Mouse (Mus musculus): ENCODE results near the gene Cbarp. TPM values are rescaled to one million over a fixed set of nuclear protein-coding genes. Genes with fewer than 3 reads are reported as not detected.
A peak's percentile ranks its signal among the peaks of the same experiment; 100 is the strongest.

Cbarp gene
- polyA plus RNA-seq, 1 experiment from 2014 or later: 0.65 TPM

DNA sequence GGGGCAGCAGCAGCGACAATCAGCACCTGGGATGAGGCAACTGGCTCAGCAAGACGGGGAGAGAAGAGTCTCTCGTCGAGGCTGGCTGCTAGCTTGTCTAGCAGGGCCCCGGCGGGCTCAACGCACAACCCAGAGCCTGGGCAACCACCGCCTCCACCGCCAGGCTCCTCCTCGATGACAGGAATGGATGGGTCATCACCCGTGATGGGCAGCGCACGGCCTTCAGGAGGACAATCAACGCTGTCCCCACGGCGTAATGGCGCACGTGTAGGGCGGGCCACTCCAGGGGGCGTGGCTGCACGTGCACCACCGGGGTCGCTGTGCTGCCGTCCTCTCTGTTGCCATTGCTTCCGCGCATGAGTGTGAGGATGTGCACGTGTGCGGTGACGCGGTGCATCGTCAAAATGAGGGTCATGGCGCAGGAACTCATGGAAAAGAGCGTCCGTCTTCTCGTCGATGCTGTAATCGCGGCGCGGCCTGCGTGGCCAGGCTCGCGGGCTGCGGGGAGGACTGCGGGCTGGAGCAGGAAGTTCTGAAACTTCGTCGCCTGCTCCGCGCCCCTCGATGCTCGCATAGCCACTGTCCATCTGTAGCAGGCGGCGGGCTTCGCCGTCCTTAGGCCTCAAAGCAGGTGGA, 9.2 kb downstream of the Cbarp start:
- Histone ChIP-seq H3K36me3 (ENCODE audit: control insufficient read depth, insufficient read depth) (peaks cover 46% of the 10 kb centered on the region), H3K27ac (ENCODE audit: low read length) (no peak overlapping the region), H3K4me3 (ENCODE audit: low read depth, low read length) (no peak overlapping the region), H3K9ac (ENCODE audit: low read depth, low read length) (no peak overlapping the region), H3K9me3 (replicated peaks; ENCODE audit: control insufficient read depth, low read length) (no peaks in the 10 kb centered on the region), H3K27me3 (ENCODE audit: control insufficient read depth, insufficient read depth, low read depth, low read length) (peaks cover 15% of the 10 kb centered on the region), H3K4me1 (ENCODE audit: control insufficient read depth, low read depth, low read length) (peaks cover 19% of the 10 kb centered on the region), H3K4me2 (ENCODE audit: low read depth, low read length) (0 out of 2 replicates have a peak overlapping the region, but pooled peaks have one; percentile 13)
- 33% methylated on average over 55 of the region's 55 CpGs for WGBS (ENCODE audit: insufficient replicate concordance)
- no peak for ATAC-seq (ENCODE audit: low read depth)

DNA sequence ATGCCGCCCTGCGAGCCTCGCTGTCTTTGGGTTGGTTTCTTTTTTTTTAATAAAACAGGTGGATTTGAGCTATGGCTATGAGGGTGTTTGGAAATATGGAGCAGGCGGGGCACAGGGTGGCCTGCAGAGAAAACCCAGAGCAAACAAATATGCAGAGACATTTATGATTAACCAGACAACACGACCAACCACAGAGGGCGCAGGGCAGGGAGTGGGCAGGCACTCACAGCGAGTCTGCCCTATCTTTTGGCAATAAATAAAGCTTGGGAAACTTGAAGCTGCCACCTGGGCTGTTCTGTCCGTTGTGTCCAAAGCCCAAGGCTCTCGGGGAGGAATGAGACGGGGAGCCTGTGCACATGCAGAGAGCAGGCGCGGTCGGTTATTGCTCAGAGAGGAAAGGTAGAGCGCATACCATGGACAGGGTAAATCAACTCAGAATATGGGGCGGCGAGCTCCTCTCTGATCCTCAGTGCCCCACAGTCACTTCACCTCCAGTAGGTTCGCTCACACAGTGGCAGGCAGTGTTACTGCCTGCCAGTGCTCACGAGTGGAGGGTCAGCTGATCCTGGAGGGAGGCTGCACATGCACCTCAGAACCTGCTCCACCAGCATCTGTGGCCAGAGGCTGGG, 10.1 kb downstream of the Cbarp start:
- H3K4me2 ChIP-seq (ENCODE audit: low read depth, low read length): no peak overlapping the region
- ATAC-seq (ENCODE audit: low read depth): peak; percentile 38
- H3K9ac ChIP-seq (ENCODE audit: low read depth, low read length): no peak overlapping the region
- WGBS (ENCODE audit: insufficient replicate concordance): 78% methylated on average over 18 of the region's 18 CpGs
- no peak overlapping the region for H3K4me3 ChIP-seq (ENCODE audit: low read depth, low read length)
- H3K9me3 ChIP-seq (replicated peaks; ENCODE audit: control insufficient read depth, low read length): no peaks in the 10 kb centered on the region
- peaks cover 28% of the 10 kb centered on the region for H3K4me1 ChIP-seq (ENCODE audit: control insufficient read depth, low read depth, low read length)
- H3K27ac ChIP-seq (ENCODE audit: low read length): peak overlapping the region; percentile 50; the same call in 1 of the 2 replicates
- H3K27me3 ChIP-seq (ENCODE audit: control insufficient read depth, insufficient read depth, low read depth, low read length): peaks cover 5% of the 10 kb centered on the region
- H3K36me3 ChIP-seq (ENCODE audit: control insufficient read depth, insufficient read depth): peaks cover 55% of the 10 kb centered on the region

DNA sequence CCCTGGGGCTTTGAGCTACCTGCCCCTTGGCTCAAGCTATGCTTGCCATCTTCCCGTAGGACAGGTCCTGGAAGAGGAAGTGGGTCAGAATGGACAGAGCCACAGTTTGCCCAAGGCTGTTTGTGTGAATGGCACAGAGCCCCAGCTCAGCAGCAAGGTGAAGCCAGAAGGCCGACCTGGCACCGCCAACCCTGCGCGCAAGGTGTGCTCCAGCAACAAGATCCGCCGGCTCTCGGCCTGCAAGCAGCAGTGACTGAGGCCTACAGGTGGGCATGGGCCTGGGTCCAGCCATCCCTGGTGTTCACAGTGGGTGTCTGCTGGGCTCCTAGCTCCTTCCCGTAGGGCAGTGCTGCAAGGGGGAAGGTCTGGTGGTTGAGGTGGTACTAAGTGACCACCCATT, 10.8 kb downstream of the Cbarp start:
- Histone ChIP-seq H3K4me2 (ENCODE audit: low read depth, low read length) (no peak overlapping the region), H3K9me3 (replicated peaks; ENCODE audit: control insufficient read depth, low read length) (no peaks in the 10 kb centered on the region), H3K9ac (ENCODE audit: low read depth, low read length) (no peak overlapping the region), H3K4me3 (ENCODE audit: low read depth, low read length) (no peak overlapping the region), H3K27me3 (ENCODE audit: control insufficient read depth, insufficient read depth, low read depth, low read length) (peaks cover under 1% of the 10 kb centered on the region), H3K27ac (ENCODE audit: low read length) (no peak overlapping the region), H3K36me3 (ENCODE audit: control insufficient read depth, insufficient read depth) (peaks cover 62% of the 10 kb centered on the region), H3K4me1 (ENCODE audit: control insufficient read depth, low read depth, low read length) (peaks cover 35% of the 10 kb centered on the region)
- no peak for ATAC-seq (ENCODE audit: low read depth)
- WGBS (ENCODE audit: insufficient replicate concordance): 89% methylated on average over 9 of the region's 9 CpGs

DNA sequence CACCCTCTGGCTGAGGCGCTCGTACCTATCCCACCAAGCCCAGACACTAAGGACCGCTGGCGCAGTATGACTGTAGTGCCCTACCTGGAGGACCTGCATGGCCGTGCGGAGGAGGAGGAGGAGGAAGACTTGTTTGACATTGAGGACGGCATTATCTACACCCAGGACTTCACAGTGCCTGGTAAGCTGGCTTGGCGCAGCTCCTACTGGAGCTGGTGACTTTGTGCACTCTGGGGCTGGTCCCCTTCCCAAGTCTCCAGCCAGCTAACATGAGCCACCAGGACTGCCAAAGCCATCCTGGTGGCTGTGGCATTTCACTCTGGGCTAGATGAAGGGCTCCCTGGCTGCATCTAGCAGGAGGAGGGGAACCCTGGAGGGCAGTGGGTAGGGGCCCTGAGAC, 12.7 kb downstream of the Cbarp start:
- Histone ChIP-seq H3K4me3 (ENCODE audit: low read depth, low read length) (no peak overlapping the region), H3K36me3 (ENCODE audit: control insufficient read depth, insufficient read depth) (peaks cover 70% of the 10 kb centered on the region), H3K9ac (ENCODE audit: low read depth, low read length) (no peak overlapping the region), H3K27me3 (ENCODE audit: control insufficient read depth, insufficient read depth, low read depth, low read length) (no peaks in the 10 kb centered on the region), H3K27ac (ENCODE audit: low read length) (no peak overlapping the region), H3K9me3 (replicated peaks; ENCODE audit: control insufficient read depth, low read length) (no peaks in the 10 kb centered on the region), H3K4me1 (ENCODE audit: control insufficient read depth, low read depth, low read length) (peaks cover 54% of the 10 kb centered on the region), H3K4me2 (ENCODE audit: low read depth, low read length) (no peak overlapping the region)
- no peak for ATAC-seq (ENCODE audit: low read depth)
- 94% methylated on average over 8 of the region's 8 CpGs for WGBS (ENCODE audit: insufficient replicate concordance)

DNA sequence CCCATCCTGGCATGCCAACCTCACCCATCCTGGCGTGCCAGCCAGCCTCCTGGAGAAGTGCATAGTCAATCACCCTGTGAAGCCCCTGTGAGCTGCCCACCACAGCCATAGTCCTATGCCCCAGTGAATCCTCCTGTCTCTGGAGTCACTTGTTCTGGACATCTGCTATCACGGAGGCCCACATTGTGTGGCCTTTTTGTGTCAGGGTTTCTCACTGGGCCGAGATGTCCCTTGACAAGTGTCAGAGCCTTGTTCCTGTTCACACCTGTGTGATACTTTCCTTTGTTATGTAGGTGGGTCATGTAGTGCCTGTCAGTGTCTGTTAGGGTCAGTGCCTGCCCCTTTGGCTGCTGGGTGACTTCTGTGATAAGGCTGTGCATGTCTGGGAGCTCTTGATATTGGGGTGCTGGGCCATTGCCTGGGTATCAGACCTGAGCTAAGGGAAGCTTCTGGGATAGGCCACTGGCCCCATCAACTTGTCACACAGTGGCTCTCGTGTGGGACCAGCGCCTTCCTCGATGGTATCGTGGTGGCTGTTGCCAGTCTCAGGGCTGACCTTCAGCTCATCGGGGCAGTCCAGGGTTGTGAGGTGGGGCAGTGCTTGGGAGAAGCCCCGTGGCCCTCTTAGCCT, 16.6 kb downstream of the Cbarp start:
- H3K4me1 ChIP-seq (ENCODE audit: control insufficient read depth, low read depth, low read length): peaks cover 76% of the 10 kb centered on the region
- H3K4me3 ChIP-seq (ENCODE audit: low read depth, low read length): peak overlapping the region; percentile 35
- H3K27me3 ChIP-seq (ENCODE audit: control insufficient read depth, insufficient read depth, low read depth, low read length): no peaks in the 10 kb centered on the region
- H3K9me3 ChIP-seq (replicated peaks; ENCODE audit: control insufficient read depth, low read length): no peaks in the 10 kb centered on the region
- 48% methylated on average over 9 of the region's 9 CpGs for WGBS (ENCODE audit: insufficient replicate concordance)
- peak; percentile 89 for ATAC-seq (ENCODE audit: low read depth)
- peak overlapping the region; percentile 34 for H3K9ac ChIP-seq (ENCODE audit: low read depth, low read length)
- peak overlapping the region; percentile 88 for H3K27ac ChIP-seq (ENCODE audit: low read length)
- H3K36me3 ChIP-seq (ENCODE audit: control insufficient read depth, insufficient read depth): peaks cover 75% of the 10 kb centered on the region
- H3K4me2 ChIP-seq (ENCODE audit: low read depth, low read length): peak overlapping the region; percentile 57

DNA sequence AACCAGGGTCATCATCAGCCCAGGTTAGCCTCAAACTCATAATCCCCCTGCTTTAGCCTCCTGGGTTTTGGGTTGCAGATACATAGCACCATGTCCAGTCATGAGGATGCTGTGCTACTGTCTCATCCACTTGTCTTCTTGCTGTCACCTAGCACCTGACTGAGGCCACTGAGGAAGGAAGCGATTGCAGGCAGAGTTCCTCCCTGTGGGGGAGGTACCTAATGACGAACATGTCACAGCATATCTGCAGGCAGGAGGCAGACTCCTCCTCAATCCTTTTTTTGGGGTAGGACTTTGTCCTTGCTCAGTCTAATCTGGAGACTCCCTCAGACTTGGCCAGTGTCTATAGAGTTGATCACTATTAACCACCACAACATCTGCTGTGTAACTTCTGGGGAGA, 19.0 kb downstream of the Cbarp start:
- Histone ChIP-seq H3K27me3 (ENCODE audit: control insufficient read depth, insufficient read depth, low read depth, low read length) (no peaks in the 10 kb centered on the region), H3K36me3 (ENCODE audit: control insufficient read depth, insufficient read depth) (peaks cover 60% of the 10 kb centered on the region), H3K9me3 (replicated peaks; ENCODE audit: control insufficient read depth, low read length) (no peaks in the 10 kb centered on the region), H3K9ac (ENCODE audit: low read depth, low read length) (no peak overlapping the region), H3K4me3 (ENCODE audit: low read depth, low read length) (no peak overlapping the region), H3K4me1 (ENCODE audit: control insufficient read depth, low read depth, low read length) (peaks cover 87% of the 10 kb centered on the region), H3K27ac (ENCODE audit: low read length) (no peak overlapping the region), H3K4me2 (ENCODE audit: low read depth, low read length) (no peak overlapping the region)
- 50% methylated on average over 2 of the region's 2 CpGs for WGBS (ENCODE audit: insufficient replicate concordance)
- no peak for ATAC-seq (ENCODE audit: low read depth)

DNA sequence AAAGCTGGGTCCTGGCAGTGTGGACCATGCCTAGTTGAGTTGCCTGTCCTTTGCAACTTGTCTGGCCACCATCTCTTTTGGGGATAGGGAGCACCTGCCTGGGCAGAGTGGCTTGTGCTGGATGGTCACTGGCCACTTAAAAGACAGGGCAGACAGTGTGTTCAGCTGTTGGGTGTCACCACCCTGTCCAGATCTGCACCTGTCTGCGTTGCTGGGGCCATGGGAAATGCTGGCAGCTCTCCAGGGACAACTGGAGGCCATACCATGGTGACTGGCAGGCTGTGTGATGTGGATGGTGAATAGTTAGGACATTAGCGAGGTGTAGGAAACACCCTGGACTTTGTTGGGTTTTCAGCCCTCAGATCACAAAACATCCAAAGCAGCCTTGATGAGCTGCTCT, 20.5 kb downstream of the Cbarp start:
- no peak for ATAC-seq (ENCODE audit: low read depth)
- H3K9me3 ChIP-seq (replicated peaks; ENCODE audit: control insufficient read depth, low read length): no peaks in the 10 kb centered on the region
- peaks cover 72% of the 10 kb centered on the region for H3K4me1 ChIP-seq (ENCODE audit: control insufficient read depth, low read depth, low read length)
- H3K27ac ChIP-seq (ENCODE audit: low read length): peak overlapping the region; percentile 37; the same call in 1 of the 2 replicates
- peak overlapping the region; percentile 4; the same call in 1 of the 2 replicates for H3K4me2 ChIP-seq (ENCODE audit: low read depth, low read length)
- no peak overlapping the region for H3K4me3 ChIP-seq (ENCODE audit: low read depth, low read length)
- WGBS (ENCODE audit: insufficient replicate concordance): 59% methylated on average over 2 of the region's 2 CpGs
- peaks cover 45% of the 10 kb centered on the region for H3K36me3 ChIP-seq (ENCODE audit: control insufficient read depth, insufficient read depth)
- peak overlapping the region; percentile 21; the same call in 1 of the 2 replicates for H3K9ac ChIP-seq (ENCODE audit: low read depth, low read length)
- no peaks in the 10 kb centered on the region for H3K27me3 ChIP-seq (ENCODE audit: control insufficient read depth, insufficient read depth, low read depth, low read length)

DNA sequence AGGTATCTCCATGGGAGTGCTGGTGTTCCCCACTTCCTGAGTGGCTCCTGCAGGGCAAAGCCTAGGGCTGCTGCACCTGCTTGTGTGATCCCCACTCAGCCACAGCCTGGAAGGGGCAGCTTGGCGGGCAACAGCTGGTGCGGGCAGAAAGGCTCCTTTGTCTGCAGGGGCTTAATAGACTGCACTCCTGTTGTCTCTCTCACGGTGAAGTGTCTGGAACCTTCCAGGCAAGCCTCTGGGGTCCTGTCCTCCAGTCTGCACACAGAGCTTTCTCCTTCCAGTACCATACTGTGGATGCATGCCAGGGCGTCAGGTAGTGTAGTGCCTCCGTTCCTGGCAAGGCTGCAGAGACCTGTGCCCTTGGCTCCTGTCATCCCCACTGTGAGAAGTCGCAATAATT, 22.1 kb downstream of the Cbarp start:
- 79% methylated on average over 6 of the region's 6 CpGs for WGBS (ENCODE audit: insufficient replicate concordance)
- H3K4me1 ChIP-seq (ENCODE audit: control insufficient read depth, low read depth, low read length): peaks cover 71% of the 10 kb centered on the region
- no peak overlapping the region for H3K27ac ChIP-seq (ENCODE audit: low read length)
- peaks cover 35% of the 10 kb centered on the region for H3K36me3 ChIP-seq (ENCODE audit: control insufficient read depth, insufficient read depth)
- H3K9ac ChIP-seq (ENCODE audit: low read depth, low read length): peak overlapping the region; percentile 98
- H3K27me3 ChIP-seq (ENCODE audit: control insufficient read depth, insufficient read depth, low read depth, low read length): no peaks in the 10 kb centered on the region
- peak overlapping the region; percentile 80 for H3K4me2 ChIP-seq (ENCODE audit: low read depth, low read length)
- ATAC-seq (ENCODE audit: low read depth): no peak
- H3K4me3 ChIP-seq (ENCODE audit: low read depth, low read length): peak overlapping the region; percentile 98
- H3K9me3 ChIP-seq (replicated peaks; ENCODE audit: control insufficient read depth, low read length): no peaks in the 10 kb centered on the region

DNA sequence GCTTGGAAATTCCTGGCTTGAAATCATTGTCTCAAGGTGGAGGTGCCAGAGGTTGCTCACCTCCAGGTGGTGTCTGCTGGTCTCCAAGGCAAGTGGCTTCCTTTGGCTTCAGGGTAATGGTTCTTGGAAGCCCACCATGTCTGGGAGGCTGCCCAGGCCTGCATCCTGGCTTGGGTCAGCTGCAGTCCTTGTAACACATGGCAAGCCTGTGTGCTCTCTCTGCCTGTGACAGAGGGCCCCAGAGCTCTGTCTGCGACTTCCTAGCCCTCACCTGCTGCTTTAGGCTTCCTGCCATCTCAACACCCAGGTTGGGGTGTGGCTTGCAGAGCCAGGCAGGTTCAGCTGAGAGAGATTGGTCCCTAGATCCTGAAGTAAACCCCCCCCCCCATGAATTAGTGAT, 22.9 kb downstream of the Cbarp start:
- ATAC-seq (ENCODE audit: low read depth): no peak
- peaks cover 34% of the 10 kb centered on the region for H3K36me3 ChIP-seq (ENCODE audit: control insufficient read depth, insufficient read depth)
- WGBS (ENCODE audit: insufficient replicate concordance): 30% methylated on average over 1 of the region's 1 CpGs

More for the DNA sequence above, 22.9 kb downstream of the Cbarp start:
- Histone ChIP-seq H3K27ac (ENCODE audit: low read length) (peak overlapping the region; percentile 96), H3K9me3 (replicated peaks; ENCODE audit: control insufficient read depth, low read length) (no peaks in the 10 kb centered on the region), H3K9ac (ENCODE audit: low read depth, low read length) (peak overlapping the region; percentile 98), H3K4me2 (ENCODE audit: low read depth, low read length) (peak overlapping the region; percentile 80), H3K4me3 (ENCODE audit: low read depth, low read length) (peak overlapping the region; percentile 98), H3K4me1 (ENCODE audit: control insufficient read depth, low read depth, low read length) (peaks cover 68% of the 10 kb centered on the region), H3K27me3 (ENCODE audit: control insufficient read depth, insufficient read depth, low read depth, low read length) (no peaks in the 10 kb centered on the region)

Measured in liver, embryonic 16.5 days (tissue).